Mouse (Mus musculus) ES-Bruce4 (cell line): ENCODE results near the gene Bves.

Source experiments
- CTCF ChIP-seq: IDR thresholded peaks from one replicate; pipeline ENCODE4 v1.8.1; 2011; ENCODE audit warnings: low read depth, low read length
- POLR2A ChIP-seq: IDR thresholded peaks from one replicate; pipeline ENCODE4 v1.8.1; 2011; ENCODE audit warnings: low read length; ENCODE audit not compliant: insufficient read depth

- TF ChIP-seq CTCF (no peak), POLR2A (no peak)
Observed at GRCm38 (mm10) chr10:45369639-45370038, 34.1 kb downstream of the Bves start.
